Mouse (Mus musculus): ENCODE data around the gene Gm7995. TPM values are rescaled to one million over a fixed set of nuclear protein-coding genes. Genes with fewer than 3 reads are reported as not detected.
"Not testable (repeated sequence)": the region's sequence is repeated elsewhere in the genome, so short reads cannot be mapped to it uniquely, and the experiment has no call there.

The Gm7995 gene
- total RNA-seq (2021), result not detected
- long read RNA-seq, experiment 1, result 0 reads
- long read RNA-seq, experiment 2, result 0 reads

- DNase-seq (ENCODE audit: low spot score in 2 of 2), result not testable (repeated sequence)
Measured at GRCm38 (mm10) chr14:42309910-42310309, at the start of gene Gm7995. Gene Gm7995, plus strand, starts transcription at chr14:42310210.

DNA sequence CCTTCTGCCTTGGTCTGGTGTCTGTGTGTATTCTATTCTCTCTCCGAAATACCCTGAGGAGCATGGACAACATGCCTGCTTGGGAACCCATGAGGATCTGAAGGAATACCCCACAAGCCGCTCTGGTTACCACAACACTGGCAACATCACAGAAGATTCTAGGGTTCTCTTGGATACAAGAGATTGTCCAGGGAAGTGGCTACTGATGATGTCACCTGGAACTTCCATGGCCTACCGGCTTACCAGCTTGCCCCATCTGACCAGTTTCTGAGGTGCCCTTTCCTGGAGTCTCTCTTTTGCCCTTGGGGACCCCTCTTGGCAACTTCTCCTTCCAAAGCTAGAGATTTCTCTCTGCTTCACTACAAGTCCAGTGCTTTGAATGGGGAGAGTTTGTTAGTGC lies 12.8 kb upstream of the Gm7995 start, which contains the start of gene Gm9611:
Gene Gm9611 (minus strand): TSS at position 101 of the 400 bp plus-strand sequence.
- DNase-seq (ENCODE audit: low spot score in 2 of 2), result not testable (repeated sequence)

Small RNA genes within 50 kb of the gene (microRNA-seq; reads per million reads assigned to microRNA genes)
- gene Gm25208 (ENCODE audit: borderline number of aligned reads in 2 of 2), result 0 reads per million in 2 experiments
- gene Gm25892 (ENCODE audit: borderline number of aligned reads in 2 of 2), result 0 reads per million in 2 experiments

Other genes with a start within 250 kb of the Gm7995 start
- gene Gm7951, start 192.8 kb upstream of the Gm7995 start, total RNA-seq (2021), result not detected
- gene Gm17027, start 147.6 kb upstream of the Gm7995 start, total RNA-seq (2021), result not detected
- not detected for gene Gm3573, start 119.4 kb upstream of the Gm7995 start, total RNA-seq (2021)
- not detected for gene Gm17026, start 50.2 kb upstream of the Gm7995 start, total RNA-seq (2021)
- gene Gm9611, start 12.9 kb upstream of the Gm7995 start, total RNA-seq (2021), result not detected
- gene Gm8005, start 129.5 kb downstream of the Gm7995 start, total RNA-seq (2021), result not detected
- gene Gm8011, start 153.7 kb downstream of the Gm7995 start, total RNA-seq (2021), result not detected
- gene Gm8020, start 192.1 kb downstream of the Gm7995 start, total RNA-seq (2021), result not detected
- not detected for gene Gm8024, start 214.1 kb downstream of the Gm7995 start, total RNA-seq (2021)

Data from adrenal gland, adult 18-20 months (tissue).